Mouse (Mus musculus) left cerebral cortex, adult 9 months (tissue): ENCODE measurements around the gene Nfkbib.
A peak's percentile ranks its signal among the peaks of the same experiment; 100 is the strongest.

Experiments
- DNase-seq, 2 experiments: peaks; one replicate each; pipeline ENCODE4 v3.0.0; 2022; ENCODE audit warnings: low spot score in 2 of 2

Gene Nfkbib

DNA sequence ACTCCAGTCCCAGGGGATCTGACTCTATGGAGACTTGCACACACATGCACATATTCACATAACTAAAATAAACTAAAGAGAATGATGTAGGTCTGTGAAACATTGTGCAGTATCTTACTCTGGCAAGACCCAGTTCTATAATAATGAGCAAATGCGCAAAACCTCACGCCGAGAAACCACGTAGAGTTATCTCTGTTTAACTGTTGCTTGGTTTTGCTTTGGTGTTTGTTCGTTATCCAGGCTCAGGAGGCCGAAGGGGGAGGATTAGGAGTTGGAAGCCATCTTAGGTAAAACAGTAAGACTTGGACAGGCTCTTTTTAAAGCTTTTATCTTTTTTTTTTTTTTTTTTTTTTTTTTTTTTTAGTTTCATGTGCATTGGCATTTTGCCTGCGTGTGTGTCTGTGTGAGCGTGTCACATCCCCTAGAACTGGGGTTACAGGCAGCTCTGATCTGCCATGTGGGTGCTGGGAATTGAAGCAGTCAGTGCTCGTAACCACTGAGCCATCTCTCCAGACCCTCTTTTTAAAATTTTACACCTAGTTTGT, 2.2 kb upstream of the Nfkbib start:
- no peak for DNase-seq

GRCm38 (mm10) chr7:28766910-28767309, 402 bp downstream of the Nfkbib start:
- DNase-seq = no peak

- peak; percentile 98 to 100 for DNase-seq
Observed at GRCm38 (mm10) chr7:28766173-28766879, 986 bp downstream of the Nfkbib start, which contains the start of gene Sirt2. Gene Sirt2, plus strand, starts transcription at chr7:28766735.

DNA sequence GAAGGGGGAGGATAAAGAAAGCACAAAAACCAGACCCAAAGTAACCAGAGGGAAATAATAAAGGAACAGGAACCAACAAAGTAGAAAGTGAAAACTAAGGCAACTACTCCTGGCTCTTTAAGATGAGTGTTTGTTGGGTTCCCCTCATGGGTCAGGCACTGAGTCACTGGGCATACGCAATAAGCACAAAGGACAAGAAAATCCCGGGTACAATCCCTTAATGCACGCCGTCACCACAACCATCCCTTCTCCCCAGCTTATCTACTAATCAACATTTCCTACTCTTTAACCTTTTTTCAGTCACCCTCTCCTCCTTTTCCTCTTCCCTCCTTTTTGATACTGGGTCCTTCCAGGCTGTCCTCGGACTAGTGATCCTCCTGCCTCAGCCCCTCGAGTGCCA, 2.1 kb downstream of the Nfkbib start:
- no peak for DNase-seq

- DNase-seq = no peak
Observed at GRCm38 (mm10) chr7:28761907-28762306, 5.4 kb downstream of the Nfkbib start.

- no peak for DNase-seq
Observed at GRCm38 (mm10) chr7:28758623-28759022, 8.7 kb downstream of the Nfkbib start.

GRCm38 (mm10) chr7:28756079-28756478, 11.2 kb downstream of the Nfkbib start, which contains the start of gene Ccer2:
Gene Ccer2, plus strand, starts transcription at chr7:28756174.
- DNase-seq = no peak

- no peak for DNase-seq
Observed at GRCm38 (mm10) chr7:28749935-28750334, 17.4 kb downstream of the Nfkbib start.

- peak; percentile 97 to 98 for DNase-seq
Observed at GRCm38 (mm10) chr7:28741709-28742438, 25.4 kb downstream of the Nfkbib start, which contains the start of the genes Mrps12 and Sars2. Gene Mrps12, minus strand, starts transcription at chr7:28741820. Gene Sars2, plus strand, starts transcription at chr7:28741992.

DNA sequence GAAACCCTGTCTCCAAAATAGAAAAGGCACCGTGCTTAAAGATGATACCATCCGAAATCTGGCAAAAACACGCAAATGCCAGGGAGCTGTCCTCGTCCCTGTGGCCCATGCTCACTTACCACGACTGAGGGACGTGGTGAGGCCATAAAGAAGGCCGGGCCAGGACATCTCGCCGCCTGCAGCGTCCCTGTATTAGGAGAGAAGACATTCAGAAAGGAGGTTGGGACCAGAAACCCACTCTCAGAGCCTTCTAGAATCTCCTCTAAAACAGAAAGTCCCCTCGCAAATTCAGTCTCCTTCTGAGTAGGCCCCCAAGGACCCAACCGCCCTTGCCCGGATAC, 26.0 kb downstream of the Nfkbib start:
- DNase-seq = no peak

- no peak for DNase-seq
Observed at GRCm38 (mm10) chr7:28740949-28741348, 26.4 kb downstream of the Nfkbib start.

DNA sequence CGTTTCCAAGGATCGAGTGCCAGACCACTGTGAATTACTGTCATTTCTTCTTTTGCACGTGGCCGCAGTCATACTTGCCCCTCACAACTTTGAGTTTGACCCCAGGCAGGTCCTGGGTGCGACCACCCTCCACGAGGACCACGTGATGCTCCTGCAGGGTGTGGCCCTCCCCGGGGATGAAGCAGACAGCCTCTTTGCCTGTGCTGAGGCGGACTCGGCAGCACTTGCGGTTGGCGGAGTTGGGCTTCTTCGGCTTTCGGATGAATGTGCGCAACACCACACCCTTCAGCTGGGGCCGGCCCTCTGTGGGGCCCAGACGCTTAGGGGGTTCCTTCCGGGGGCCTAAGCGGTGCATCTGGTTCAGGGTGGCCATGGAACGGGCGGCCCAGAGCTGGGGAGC, 27.5 kb downstream of the Nfkbib start:
- DNase-seq = no peak

- DNase-seq = no peak
Observed at GRCm38 (mm10) chr7:28735701-28736100, 31.6 kb downstream of the Nfkbib start.

DNA sequence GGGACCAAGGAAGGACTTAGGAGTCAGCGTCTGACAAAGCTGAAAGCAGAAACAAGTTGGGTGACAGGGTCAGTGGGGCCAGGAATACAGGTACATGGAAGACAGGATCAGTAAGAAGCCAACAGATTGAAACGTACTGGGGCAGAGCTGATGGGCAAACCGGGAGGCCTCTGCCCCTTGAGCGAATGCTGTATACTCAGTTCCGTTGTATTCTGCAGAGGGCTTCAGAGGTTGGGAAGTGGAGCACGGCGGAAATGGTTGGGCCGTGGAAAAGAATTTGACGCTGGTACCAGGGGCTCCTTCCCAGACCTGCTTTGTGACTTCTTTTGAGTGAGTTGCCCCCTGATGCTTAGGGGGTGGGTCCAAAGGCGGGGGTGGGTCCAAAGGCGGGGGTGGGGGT, 34.1 kb downstream of the Nfkbib start:
- DNase-seq = no peak

GRCm38 (mm10) chr7:28732341-28733142, 34.8 kb downstream of the Nfkbib start:
- DNase-seq = peak in 1 of 2 experiments; percentile 61

GRCm38 (mm10) chr7:28727649-28728340, 39.5 kb downstream of the Nfkbib start:
- DNase-seq = peak in 1 of 2 experiments; percentile 57

- peak; percentile 54 to 82 for DNase-seq
Observed at GRCm38 (mm10) chr7:28726600-28726999, 40.7 kb downstream of the Nfkbib start.

GRCm38 (mm10) chr7:28724613-28725012, 42.7 kb downstream of the Nfkbib start:
- DNase-seq = no peak

DNA sequence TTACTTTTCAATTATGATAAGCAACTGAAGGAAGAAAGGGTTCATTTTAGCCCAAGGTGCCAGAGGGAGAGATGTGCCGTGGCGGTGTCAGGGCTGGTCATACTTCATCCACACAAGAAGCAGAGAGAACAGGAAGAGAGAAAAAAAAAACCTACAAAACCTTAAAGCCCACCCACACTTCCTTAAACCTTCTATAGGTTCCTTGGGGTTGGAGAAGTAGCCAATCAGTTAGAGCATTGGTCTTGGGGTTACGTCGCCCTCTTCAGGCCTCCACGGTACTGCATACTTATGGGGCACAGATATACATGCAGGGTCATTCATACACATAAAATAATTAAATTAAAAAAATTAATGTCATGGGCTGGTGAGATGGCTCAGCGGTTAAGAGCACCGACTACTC, 45.2 kb downstream of the Nfkbib start:
- no peak for DNase-seq

DNA sequence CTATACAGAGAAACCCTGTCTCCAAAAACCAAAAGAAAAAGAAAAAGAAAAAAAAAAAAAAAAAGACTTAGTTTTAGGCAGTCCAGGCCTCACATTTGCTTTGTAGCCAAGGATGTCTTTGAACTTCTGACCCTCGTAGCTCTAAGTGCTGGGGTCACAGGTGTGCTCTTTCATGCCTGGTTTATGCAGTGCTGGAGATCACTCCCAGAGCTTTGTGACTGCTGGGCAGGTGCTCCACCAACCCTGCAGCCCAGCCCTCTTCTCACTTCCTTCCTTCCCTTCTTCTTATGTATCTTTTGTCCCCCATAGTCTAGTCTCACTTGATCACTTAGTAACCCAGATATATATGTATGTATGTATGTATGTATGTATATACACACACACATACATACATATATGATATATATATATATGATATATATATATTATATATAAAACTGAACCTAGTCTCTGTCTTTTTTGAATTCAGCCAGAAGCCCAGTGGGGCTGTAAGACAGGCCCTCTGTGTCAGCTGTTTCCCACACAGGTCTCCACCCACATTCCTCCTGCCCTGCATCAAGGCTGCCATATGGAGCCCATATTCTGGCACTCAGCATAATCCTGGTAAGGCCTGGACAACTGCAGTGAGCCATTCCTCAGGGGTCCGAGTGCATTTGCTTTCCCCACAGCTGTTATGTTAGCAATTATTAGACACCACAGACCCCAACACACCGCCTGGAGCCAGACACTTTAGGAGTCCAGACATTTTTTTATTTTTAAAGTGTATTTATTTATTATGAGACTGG, 46.4 kb downstream of the Nfkbib start:
- no peak for DNase-seq

DNA sequence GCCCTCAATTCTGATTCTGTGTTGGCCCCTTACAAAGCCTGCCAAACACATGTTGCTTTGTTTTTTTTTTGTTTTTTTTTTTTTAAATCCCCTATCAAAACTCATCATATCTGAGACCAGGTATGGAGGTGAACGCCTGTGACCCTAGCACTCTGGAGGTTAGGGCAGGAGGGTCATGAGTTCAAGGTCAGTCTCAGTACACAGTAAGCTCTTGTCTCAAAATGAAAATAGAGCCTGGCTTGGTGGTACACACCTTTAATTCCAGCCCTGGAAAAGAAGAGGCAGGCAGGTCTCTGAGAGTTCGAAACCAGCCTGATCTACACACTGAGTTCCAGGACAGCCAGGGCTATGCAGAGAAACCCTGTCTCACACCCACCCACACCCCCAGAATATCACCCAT, 47.7 kb downstream of the Nfkbib start:
- DNase-seq = no peak
